Mouse (Mus musculus) spleen, adult 2 months (tissue): ENCODE measurements around the gene P2rx1.

Source experiments
- CTCF ChIP-seq: fragments of 200-500 bp; IDR thresholded peaks from 2 replicates; pipeline ENCODE4 v1.5.1; 2011; ENCODE audit warnings: mild to moderate bottlenecking, inconsistent platforms; ENCODE audit not compliant: insufficient read depth, insufficient read length, insufficient replicate concordance; ENCODE audit errors: extremely low read depth
- POLR2A ChIP-seq: fragments of 200-500 bp; IDR thresholded peaks from 2 replicates; pipeline ENCODE4 v1.6.1; 2011; ENCODE audit warnings: low read depth, low read length, inconsistent platforms

- TF ChIP-seq POLR2A (no peak), CTCF (no peak)
Observed at GRCm38 (mm10) chr11:73031536-73031935, 32.6 kb downstream of the P2rx1 start.
